Mouse (Mus musculus) MEL (cell line): ENCODE results near the gene Casp2.

ENCODE experiments used
- POLR2A ChIP-seq, 2 experiments: IDR thresholded peaks; 2 replicates each; pipeline ENCODE4 v1.6.1; 2011 to 2012; ENCODE audit warnings: low read length in 2 of 2, mild to moderate bottlenecking in 2 of 2, control low read depth in 1 of 2, improper control_type of control experiment in 1 of 2, low read depth in 1 of 2, moderate library complexity in 1 of 2; ENCODE audit not compliant: control insufficient read depth in 1 of 2, insufficient read depth in 1 of 2, poor library complexity in 1 of 2
- ZC3H11A ChIP-seq: IDR thresholded peaks from 2 replicates; pipeline ENCODE4 v1.6.1; 2012; ENCODE audit warnings: low read depth, mild to moderate bottlenecking, inconsistent platforms, low read length, improper control_type of control experiment

GRCm38 (mm10) chr6:42241311-42242045 is 23.3 kb upstream of the Casp2 start:
- TF ChIP-seq POLR2A (IDR thresholded peaks at IDR 0.05; ENCODE audit: control insufficient read depth in 1 of 2, insufficient read depth in 1 of 2, low read depth in 1 of 2, low read length in 2 of 2, poor library complexity in 1 of 2): no peak
- no peak for TF ChIP-seq ZC3H11A
